Mouse (Mus musculus) thymus, postnatal 14 days (tissue): ENCODE results near the gene Samd4.

ENCODE experiments used
- DNase-seq: peaks from one replicate; pipeline ENCODE4 v3.0.0; 2021

Gene Samd4

DNA sequence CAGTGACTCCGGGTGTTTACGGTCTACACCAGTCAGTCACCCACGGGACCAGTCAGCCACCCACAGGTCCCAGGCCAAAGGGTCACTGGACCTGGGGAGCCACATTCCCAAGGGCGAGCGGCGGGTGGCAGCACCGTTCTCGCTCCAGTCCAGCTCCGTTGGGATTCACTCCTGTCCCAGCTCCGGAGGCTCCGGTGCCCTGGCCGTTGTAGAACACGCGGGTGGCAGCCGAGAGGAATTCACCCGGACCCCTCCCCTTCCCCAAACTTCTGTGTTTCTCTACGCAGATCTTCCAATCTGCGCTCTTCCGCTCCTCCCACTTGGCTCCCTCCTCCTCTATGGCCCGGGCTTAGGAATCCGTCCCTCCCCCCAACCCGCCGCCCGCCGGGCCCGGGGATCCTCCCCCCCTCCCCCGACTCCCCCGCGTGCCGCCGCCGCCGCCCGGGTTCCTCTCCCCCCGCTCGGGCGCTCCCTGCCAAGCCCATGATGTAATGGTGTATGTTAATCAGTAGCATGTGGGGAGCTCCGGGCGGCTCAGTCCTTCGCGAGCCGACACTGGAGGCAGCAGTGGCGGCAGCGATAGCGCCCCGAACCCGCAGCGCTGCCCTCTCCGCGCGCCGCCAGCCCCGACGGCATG, at the start of gene Samd4:
TSS of gene Samd4 (plus strand) at position 424 of the 637 bp plus-strand sequence.
- DNase-seq: peak; percentile 36

- DNase-seq: no peak
These were observed 43.3 kb upstream of the Samd4 start for GRCm38 (mm10) chr14:46839326-46839725.

DNA sequence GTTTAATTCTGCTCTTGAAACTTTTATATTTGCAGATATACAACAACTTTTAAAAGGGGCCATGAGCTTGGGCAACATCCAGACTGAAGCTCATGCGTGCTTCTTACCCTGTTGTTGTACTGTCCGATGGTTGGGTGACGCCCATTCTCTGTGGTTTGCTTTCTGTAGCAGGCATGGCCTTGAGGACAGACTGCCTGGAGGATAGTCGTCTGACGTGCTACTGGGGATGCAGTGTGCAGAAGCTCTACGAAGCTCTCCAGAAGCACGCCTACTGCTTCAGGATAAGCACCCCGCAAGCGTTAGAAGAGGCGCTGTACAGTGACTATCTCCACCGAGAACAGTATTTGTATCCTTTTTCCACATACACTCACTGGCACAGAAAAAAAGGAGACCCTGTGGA, 36.9 kb upstream of the Samd4 start:
- DNase-seq: no peak

GRCm38 (mm10) chr14:46848063-46848590, 34.5 kb upstream of the Samd4 start:
- DNase-seq: no peak

DNA sequence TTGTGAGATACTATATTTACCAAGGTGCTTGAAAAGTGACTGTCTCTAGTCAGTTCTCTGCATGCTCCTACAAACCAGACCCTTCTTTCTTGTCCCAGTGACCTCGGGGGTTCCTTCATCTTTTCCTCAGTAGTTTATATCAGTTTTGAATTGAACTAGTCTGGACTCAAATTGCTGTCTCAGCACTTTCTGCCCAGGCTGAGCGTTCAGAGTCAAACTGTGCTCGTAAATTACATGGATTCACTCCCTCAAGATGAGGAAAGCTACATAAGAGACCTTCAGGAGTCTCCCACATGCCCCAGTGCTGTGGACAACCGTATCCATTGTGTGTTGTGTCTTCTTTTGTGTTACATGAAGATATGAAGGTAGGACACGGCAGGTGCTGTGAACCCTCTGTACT, 33.9 kb upstream of the Samd4 start:
- no peak for DNase-seq

DNA sequence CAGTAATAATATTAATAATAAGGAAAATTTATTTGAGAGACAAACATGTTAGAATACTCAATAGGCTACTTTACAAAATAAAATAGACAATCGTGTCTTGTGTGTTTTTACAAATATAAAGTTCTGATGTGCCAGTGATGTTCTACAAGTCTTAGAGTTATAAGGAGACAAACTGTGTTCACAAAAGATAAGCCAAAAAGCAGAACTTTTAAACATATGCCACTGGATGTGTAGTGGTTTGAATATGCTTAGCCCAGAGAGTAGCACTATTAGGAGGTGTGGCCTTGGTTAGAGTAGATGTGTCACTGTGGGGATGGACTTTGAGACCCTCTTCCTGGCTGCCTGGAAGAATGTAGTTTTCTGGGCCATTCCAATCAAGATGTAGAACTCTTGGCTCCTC, 32.9 kb upstream of the Samd4 start:
- no peak for DNase-seq

- DNase-seq: no peak
These were observed 29.0 kb upstream of the Samd4 start for GRCm38 (mm10) chr14:46853677-46854076.

- no peak for DNase-seq
These were observed 19.7 kb upstream of the Samd4 start for GRCm38 (mm10) chr14:46862922-46863321.

GRCm38 (mm10) chr14:46880935-46881334, 1.7 kb upstream of the Samd4 start:
- peak; percentile 70 for DNase-seq

DNA sequence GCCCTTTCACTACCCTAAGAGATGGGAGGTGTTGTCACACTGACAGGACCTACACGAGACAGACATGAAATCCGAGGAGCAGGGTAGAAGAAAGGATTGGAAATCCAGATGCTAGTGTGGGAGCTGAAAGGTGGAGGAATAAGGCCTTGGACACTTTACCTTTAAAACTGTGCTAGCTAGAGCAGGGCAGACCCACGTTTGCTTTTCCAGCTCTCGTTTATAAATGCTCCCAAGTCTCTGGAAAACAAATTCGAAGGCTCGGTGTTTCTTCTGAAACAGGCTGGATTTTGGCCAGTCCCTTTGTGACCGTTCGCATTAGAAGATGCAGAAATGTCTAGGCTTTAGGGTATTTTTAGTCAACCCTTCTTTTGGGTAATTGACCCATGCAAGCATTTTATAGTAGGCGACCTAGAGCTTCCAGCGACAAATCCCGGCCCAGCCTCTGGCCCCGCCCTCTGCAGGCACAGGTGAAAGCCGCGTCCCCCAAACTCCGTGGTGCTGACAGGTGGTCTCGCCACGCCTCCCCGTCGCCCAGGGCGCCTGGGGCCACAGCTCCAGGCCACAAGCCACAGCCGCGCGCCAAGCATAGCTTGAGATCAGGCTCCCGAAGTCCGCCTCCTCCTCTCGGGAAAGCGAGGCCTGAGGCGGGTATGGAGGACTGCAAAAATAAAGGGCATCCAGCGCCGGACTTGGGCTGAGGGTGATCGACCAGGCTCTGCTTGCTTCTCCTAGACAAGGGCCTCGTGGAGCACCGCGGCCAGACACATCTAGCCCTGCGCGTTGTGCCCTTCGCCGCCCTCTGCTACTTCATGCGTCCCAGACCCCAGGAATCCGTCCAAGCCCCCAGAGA, 848 bp upstream of the Samd4 start:
- peak; percentile 19 for DNase-seq

GRCm38 (mm10) chr14:46883068-46883870, 615 bp downstream of the Samd4 start:
- peak; percentile 19 for DNase-seq

DNA sequence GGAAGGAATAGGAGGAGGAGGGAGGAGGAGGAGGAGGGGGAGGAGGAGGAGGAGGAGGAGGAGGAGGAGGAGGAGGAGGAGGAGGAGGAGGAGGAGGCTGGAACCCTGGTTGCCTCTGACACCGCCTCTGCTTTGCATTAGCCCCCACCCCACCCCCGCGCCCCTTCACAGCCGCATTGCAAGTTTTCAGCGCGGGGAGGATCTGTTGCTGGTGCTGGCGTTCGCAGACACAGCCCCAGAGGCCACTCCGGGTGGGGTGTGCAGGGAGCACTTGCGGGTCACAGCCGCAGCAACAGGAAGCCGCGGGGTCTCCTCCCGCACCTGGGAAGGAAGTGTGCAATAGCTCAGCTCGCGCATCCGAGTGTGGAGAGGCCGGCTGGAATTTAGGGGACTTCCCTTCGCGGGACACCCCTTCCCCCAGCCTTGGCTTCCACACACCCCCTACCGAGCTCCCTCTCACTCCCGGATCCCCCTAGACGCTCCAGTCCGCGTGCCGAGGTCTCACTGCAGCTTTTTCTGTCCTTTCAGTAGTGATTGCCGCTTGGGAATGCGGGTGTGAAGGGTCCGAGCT, 1.3 kb downstream of the Samd4 start:
- DNase-seq: peak; percentile 31

GRCm38 (mm10) chr14:46884701-46885428, 2.2 kb downstream of the Samd4 start:
- DNase-seq: peak; percentile 38

GRCm38 (mm10) chr14:46885429-46885755, 2.7 kb downstream of the Samd4 start:
- no peak for DNase-seq

- DNase-seq: no peak
These were observed 3.2 kb downstream of the Samd4 start for GRCm38 (mm10) chr14:46885891-46886301.

GRCm38 (mm10) chr14:46889096-46889495, 6.4 kb downstream of the Samd4 start:
- DNase-seq: no peak

DNA sequence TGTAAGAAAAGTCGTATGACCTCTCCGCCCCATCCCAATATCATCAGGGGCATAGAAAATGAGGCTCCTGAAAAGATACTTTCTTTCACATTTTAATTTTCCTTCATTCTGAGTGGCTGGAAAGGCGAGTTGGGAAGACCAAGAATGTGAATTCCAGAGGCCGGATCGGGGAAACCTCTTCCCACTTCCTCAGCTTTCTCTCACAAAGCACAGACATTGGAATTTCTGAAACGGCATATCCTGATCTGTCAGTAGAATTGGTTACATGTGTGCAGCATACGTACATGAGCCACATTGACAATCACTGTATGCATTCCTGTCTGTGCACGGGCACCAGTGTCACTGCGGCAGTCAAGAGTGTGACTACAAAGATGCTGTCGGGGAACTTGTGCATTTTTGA, 11.3 kb downstream of the Samd4 start:
- DNase-seq: no peak

- DNase-seq: no peak
These were observed 15.3 kb downstream of the Samd4 start for GRCm38 (mm10) chr14:46897953-46898352.

DNA sequence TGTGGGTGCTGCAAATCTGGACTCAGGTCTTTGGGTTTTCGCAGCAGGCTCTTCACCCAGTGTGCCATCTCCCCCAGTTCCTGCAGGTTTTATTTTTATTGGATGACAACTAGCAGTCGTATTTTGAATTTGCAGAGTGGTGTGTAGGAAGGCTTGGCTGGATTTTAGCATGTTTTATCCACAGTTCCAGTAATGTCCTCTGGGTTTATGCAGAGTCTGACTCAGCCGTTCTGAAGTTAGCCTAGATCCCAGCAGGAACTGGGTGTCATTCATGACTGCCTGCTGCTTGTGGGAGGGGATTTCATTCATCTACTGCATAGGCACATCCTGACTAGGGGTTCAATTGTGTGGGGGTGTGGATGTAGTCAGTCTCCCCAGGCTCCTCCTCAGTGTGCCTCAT, 16.0 kb downstream of the Samd4 start:
- DNase-seq: no peak

GRCm38 (mm10) chr14:46902498-46903087, 19.9 kb downstream of the Samd4 start:
- no peak for DNase-seq

GRCm38 (mm10) chr14:46904276-46904675, 21.6 kb downstream of the Samd4 start:
- DNase-seq: no peak

DNA sequence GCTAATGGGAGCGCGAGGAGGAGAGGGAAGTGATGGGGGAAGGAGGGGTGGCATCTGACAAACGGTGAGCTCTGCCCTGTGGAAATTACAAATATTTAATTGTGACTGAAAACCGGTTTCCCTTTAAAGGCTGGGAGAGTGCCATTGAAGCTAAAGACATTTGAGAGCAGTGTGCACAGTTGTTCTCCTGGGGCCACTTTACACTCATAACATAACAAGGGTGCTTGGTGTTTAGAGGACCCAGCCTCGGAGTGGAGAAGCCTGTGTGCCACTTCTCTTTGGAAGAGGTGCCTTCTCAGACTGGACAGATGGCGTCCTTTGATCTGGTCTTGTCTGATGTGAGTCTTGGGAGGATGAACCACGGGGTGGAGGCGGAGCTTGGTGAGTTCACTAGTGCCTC, 26.2 kb downstream of the Samd4 start:
- no peak for DNase-seq
